Mouse (Mus musculus): ENCODE measurements at regions not wholly inside any gene's neighbourhood (a gene's known extent, or its start where the extent isn't known, plus 50 kb on each side); places are given as distances from the start of the nearest gene placed in this dataset.
A peak's percentile ranks its signal among the peaks of the same experiment; 100 is the strongest.

DNA sequence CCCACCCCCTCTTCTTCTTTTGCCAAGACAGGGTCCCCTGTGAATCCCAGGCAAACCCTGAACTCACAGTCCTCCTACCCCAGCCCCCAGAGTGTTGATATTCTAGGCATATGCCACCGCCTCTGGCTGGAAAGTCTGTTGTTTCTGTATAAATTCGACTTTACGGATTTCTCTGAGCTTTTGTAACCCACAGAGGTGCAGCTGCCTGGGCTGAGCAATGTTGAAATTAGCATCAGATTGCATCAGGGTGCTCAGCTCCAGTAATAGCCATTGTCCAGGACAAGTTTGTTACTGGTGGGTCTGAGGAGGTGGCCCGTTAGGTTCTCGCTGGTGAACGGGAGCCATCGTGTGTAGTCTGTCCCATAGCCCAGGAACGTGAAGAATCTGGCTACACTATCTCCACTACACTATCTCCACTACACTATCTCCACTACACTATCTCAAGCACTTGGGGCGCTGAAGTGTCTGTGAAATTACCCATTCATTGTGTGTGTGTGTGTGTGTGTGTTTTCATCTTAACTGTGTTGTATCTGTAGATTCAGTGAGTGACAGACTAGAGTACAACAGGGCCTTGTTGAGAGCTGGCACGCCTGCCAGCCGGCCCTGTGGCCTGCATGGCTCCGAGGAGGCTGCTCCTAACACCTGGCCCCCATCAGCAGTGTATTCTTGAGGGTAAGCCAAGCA is 92.4 kb upstream of the Hnrnpk start:
- H3K27ac ChIP-seq (ENCODE audit: insufficient read depth, low read length), result no peak overlapping the region

DNA sequence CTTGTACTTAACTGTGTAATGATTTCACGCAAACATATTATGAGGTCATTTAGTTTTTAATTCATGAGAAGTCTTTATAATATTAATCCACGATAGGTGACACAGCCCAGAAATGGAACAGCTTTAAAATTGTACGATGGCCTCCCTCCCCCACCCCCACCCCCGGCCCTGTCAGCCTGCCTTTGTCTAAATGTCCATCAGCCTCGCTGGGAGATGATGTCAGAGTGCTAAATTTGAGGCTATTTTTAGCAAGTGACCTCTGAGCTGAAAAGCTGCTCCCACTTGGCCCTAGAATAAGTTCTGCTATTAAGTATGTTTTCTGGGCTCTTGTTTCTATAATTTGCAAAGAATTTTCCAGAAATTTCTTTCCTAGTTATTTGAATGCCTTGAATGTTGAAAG is 91.6 kb upstream of the Hnrnpk start:
- no peak overlapping the region for H3K9ac ChIP-seq (ENCODE audit: low read depth, poor library complexity, severe bottlenecking)
- H3K4me1 ChIP-seq (ENCODE audit: control insufficient read depth, insufficient read depth, low read length), result no peaks in the 10 kb centered on the region
- H3K27me3 ChIP-seq (ENCODE audit: control insufficient read depth, insufficient read depth, low read length, poor library complexity, severe bottlenecking), result no peaks in the 10 kb centered on the region
- H3K9me3 ChIP-seq (replicated peaks; ENCODE audit: control insufficient read depth, insufficient read depth, low read length, poor library complexity, severe bottlenecking), result no peaks in the 10 kb centered on the region
- H3K4me3 ChIP-seq (ENCODE audit: low read depth, low read length), result no peak overlapping the region
- H3K27ac ChIP-seq (ENCODE audit: insufficient read depth, low read length), result no peak overlapping the region
- TF ChIP-seq EP300 (IDR thresholded peaks at IDR 0.05; ENCODE audit: insufficient read depth, low read depth, low read length), result no peak
- TF ChIP-seq CTCF (IDR thresholded peaks at IDR 0.05; ENCODE audit: low read depth, low read length), result no peak
- no peak for TF ChIP-seq POLR2A (IDR thresholded peaks at IDR 0.05; ENCODE audit: insufficient read depth, low read length)
- no peaks in the 10 kb centered on the region for H3K36me3 ChIP-seq (ENCODE audit: control insufficient read depth, insufficient read depth, low read length, poor library complexity, severe bottlenecking)

More for the DNA sequence above, 92.4 kb upstream of the Hnrnpk start:
- H3K4me3 ChIP-seq (ENCODE audit: low read depth, low read length), result no peak overlapping the region
- H3K4me1 ChIP-seq (ENCODE audit: control insufficient read depth, insufficient read depth, low read length), result no peaks in the 10 kb centered on the region
- no peak for TF ChIP-seq CTCF (IDR thresholded peaks at IDR 0.05; ENCODE audit: low read depth, low read length)
- no peak for TF ChIP-seq EP300 (IDR thresholded peaks at IDR 0.05; ENCODE audit: insufficient read depth, low read depth, low read length)
- TF ChIP-seq POLR2A (IDR thresholded peaks at IDR 0.05; ENCODE audit: insufficient read depth, low read length), result no peak
- no peaks in the 10 kb centered on the region for H3K36me3 ChIP-seq (ENCODE audit: control insufficient read depth, insufficient read depth, low read length, poor library complexity, severe bottlenecking)
- no peaks in the 10 kb centered on the region for H3K9me3 ChIP-seq (replicated peaks; ENCODE audit: control insufficient read depth, insufficient read depth, low read length, poor library complexity, severe bottlenecking)
- no peak overlapping the region for H3K9ac ChIP-seq (ENCODE audit: low read depth, poor library complexity, severe bottlenecking)
- H3K27me3 ChIP-seq (ENCODE audit: control insufficient read depth, insufficient read depth, low read length, poor library complexity, severe bottlenecking), result no peaks in the 10 kb centered on the region

DNA sequence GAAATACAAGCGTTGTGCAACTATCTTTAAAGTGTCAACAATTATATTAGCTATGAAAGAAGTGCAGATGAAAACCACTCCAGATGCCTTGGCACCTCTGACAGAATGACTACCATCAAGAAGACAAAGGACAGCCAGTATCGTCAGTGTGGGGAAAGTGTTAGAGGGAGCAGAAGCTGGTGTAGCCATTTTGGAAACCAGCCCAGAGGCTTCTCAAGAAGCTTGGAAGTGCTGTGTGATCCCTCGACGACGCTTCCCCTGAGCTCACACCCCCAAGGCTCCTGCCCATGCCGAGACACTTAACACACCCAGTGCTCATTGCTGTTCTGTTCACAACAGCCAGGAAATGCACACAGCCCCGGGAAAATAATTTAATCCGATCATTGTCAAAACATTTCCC is 87.7 kb upstream of the Hnrnpk start:
- no peaks in the 10 kb centered on the region for H3K4me1 ChIP-seq (ENCODE audit: control insufficient read depth, insufficient read depth, low read length)
- no peaks in the 10 kb centered on the region for H3K9me3 ChIP-seq (replicated peaks; ENCODE audit: control insufficient read depth, insufficient read depth, low read length, poor library complexity, severe bottlenecking)
- H3K9ac ChIP-seq (ENCODE audit: low read depth, poor library complexity, severe bottlenecking), result no peak overlapping the region
- TF ChIP-seq CTCF (IDR thresholded peaks at IDR 0.05; ENCODE audit: low read depth, low read length) (no peak), EP300 (IDR thresholded peaks at IDR 0.05; ENCODE audit: insufficient read depth, low read depth, low read length) (no peak), POLR2A (IDR thresholded peaks at IDR 0.05; ENCODE audit: insufficient read depth, low read length) (no peak)
- no peak overlapping the region for H3K4me3 ChIP-seq (ENCODE audit: low read depth, low read length)
- H3K27me3 ChIP-seq (ENCODE audit: control insufficient read depth, insufficient read depth, low read length, poor library complexity, severe bottlenecking), result no peaks in the 10 kb centered on the region
- H3K27ac ChIP-seq (ENCODE audit: insufficient read depth, low read length), result no peak overlapping the region
- H3K36me3 ChIP-seq (ENCODE audit: control insufficient read depth, insufficient read depth, low read length, poor library complexity, severe bottlenecking), result no peaks in the 10 kb centered on the region

DNA sequence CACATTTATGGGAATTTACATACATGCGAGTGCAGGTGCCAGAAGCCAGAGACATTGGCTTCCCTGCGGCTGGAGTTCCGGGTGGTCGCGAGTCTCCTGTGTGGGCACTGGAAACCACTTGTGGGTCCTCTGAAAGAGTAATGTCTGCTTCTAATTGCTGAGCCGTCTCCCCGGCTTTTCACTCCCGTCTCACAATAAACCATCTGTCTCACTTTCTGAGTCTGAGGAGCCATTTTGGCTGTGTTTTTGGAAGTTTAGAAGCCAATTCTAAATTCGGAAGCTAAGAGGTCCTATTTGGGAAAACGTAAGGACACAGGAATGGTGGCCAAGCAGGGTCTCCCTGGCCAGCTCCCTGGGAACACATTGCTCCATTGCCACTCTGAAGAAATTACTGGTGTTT is 81.9 kb upstream of the Hnrnpk start:
- TF ChIP-seq POLR2A (IDR thresholded peaks at IDR 0.05; ENCODE audit: insufficient read depth, low read length), result no peak
- TF ChIP-seq CTCF (IDR thresholded peaks at IDR 0.05; ENCODE audit: low read depth, low read length), result no peak
- TF ChIP-seq EP300 (IDR thresholded peaks at IDR 0.05; ENCODE audit: insufficient read depth, low read depth, low read length), result no peak
- Histone ChIP-seq H3K9me3 (replicated peaks; ENCODE audit: control insufficient read depth, insufficient read depth, low read length, poor library complexity, severe bottlenecking) (no peaks in the 10 kb centered on the region), H3K27ac (ENCODE audit: insufficient read depth, low read length) (no peak overlapping the region), H3K36me3 (ENCODE audit: control insufficient read depth, insufficient read depth, low read length, poor library complexity, severe bottlenecking) (no peaks in the 10 kb centered on the region), H3K27me3 (ENCODE audit: control insufficient read depth, insufficient read depth, low read length, poor library complexity, severe bottlenecking) (no peaks in the 10 kb centered on the region), H3K9ac (ENCODE audit: low read depth, poor library complexity, severe bottlenecking) (no peak overlapping the region), H3K4me3 (ENCODE audit: low read depth, low read length) (no peak overlapping the region), H3K4me1 (ENCODE audit: control insufficient read depth, insufficient read depth, low read length) (no peaks in the 10 kb centered on the region)

DNA sequence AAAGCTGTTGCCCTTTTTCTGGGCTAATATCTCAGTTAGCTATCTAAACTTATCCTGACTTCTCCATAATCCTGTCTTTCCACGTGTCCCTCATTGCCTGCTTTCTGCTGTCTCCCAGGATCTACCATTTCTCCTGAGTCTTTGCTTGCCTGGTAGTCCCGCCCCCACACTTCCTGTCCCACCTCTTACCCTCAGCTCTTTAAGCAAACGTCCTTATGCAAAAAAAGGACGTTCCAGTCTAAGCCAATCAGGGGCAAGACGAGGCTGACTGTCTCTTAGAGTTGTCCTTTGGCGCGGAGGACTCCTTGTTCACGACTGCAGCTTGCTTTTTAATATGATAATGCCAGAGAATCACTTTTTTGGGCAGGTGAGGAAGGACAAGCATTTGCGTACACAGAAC is 79.6 kb upstream of the Hnrnpk start:
- TF ChIP-seq EP300 (IDR thresholded peaks at IDR 0.05; ENCODE audit: insufficient read depth, low read depth, low read length) (no peak), CTCF (IDR thresholded peaks at IDR 0.05; ENCODE audit: low read depth, low read length) (no peak), POLR2A (IDR thresholded peaks at IDR 0.05; ENCODE audit: insufficient read depth, low read length) (no peak)
- no peak overlapping the region for H3K27ac ChIP-seq (ENCODE audit: insufficient read depth, low read length)
- H3K9ac ChIP-seq (ENCODE audit: low read depth, poor library complexity, severe bottlenecking), result no peak overlapping the region
- peak overlapping the region; percentile 26; the same call in 1 of the 2 replicates for H3K4me3 ChIP-seq (ENCODE audit: low read depth, low read length)
- H3K9me3 ChIP-seq (replicated peaks; ENCODE audit: control insufficient read depth, insufficient read depth, low read length, poor library complexity, severe bottlenecking), result no peaks in the 10 kb centered on the region
- H3K4me1 ChIP-seq (ENCODE audit: control insufficient read depth, insufficient read depth, low read length), result no peaks in the 10 kb centered on the region
- no peaks in the 10 kb centered on the region for H3K36me3 ChIP-seq (ENCODE audit: control insufficient read depth, insufficient read depth, low read length, poor library complexity, severe bottlenecking)
- no peaks in the 10 kb centered on the region for H3K27me3 ChIP-seq (ENCODE audit: control insufficient read depth, insufficient read depth, low read length, poor library complexity, severe bottlenecking)

DNA sequence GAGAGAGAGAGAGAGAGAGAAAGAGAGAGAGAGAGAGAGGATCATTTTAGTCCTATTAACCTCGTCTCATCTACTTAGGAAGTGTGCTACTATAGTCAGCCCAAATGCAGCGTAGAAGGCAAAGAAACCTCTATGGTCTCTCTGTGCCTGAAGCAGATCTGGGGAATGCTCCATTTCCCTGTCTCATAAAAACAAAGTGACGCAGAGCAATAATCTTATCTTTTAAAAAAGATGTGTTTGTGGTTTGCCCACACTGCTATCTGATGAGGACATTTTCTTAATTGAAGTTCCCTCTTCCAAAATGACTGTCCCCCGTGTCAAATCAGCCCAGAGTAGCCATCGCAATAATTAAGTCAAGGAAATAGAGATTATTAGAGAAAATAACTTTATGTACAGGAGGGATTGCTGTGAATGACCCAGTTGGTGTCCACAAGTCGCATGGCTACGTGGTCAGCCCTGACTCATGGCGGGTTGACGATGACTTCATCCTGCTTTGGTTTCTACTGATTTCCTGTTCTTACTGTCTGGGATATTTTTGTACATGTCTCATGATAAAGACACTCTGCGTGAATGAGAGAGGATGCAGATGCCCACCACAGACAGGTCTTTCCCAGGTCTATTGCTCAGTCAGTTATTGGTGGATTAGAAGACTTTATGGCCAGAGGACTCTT is 77.9 kb upstream of the Hnrnpk start:
- H3K4me1 ChIP-seq (ENCODE audit: control insufficient read depth, insufficient read depth, low read length), result peaks cover 3% of the 10 kb centered on the region
- no peaks in the 10 kb centered on the region for H3K9me3 ChIP-seq (replicated peaks; ENCODE audit: control insufficient read depth, insufficient read depth, low read length, poor library complexity, severe bottlenecking)
- no peak for TF ChIP-seq EP300 (IDR thresholded peaks at IDR 0.05; ENCODE audit: insufficient read depth, low read depth, low read length)
- H3K36me3 ChIP-seq (ENCODE audit: control insufficient read depth, insufficient read depth, low read length, poor library complexity, severe bottlenecking), result no peaks in the 10 kb centered on the region
- no peak overlapping the region for H3K4me3 ChIP-seq (ENCODE audit: low read depth, low read length)
- no peaks in the 10 kb centered on the region for H3K27me3 ChIP-seq (ENCODE audit: control insufficient read depth, insufficient read depth, low read length, poor library complexity, severe bottlenecking)
- H3K27ac ChIP-seq (ENCODE audit: insufficient read depth, low read length), result no peak overlapping the region
- H3K9ac ChIP-seq (ENCODE audit: low read depth, poor library complexity, severe bottlenecking), result no peak overlapping the region

Measured in ES-Bruce4 (cell line).